Mouse (Mus musculus) retina, postnatal 1 day (tissue): ENCODE measurements around the gene Fli1.

Experiments
- DNase-seq: peaks from one replicate; pipeline ENCODE4 v3.0.0-alpha.2; 2012

Fli1 gene

DNA sequence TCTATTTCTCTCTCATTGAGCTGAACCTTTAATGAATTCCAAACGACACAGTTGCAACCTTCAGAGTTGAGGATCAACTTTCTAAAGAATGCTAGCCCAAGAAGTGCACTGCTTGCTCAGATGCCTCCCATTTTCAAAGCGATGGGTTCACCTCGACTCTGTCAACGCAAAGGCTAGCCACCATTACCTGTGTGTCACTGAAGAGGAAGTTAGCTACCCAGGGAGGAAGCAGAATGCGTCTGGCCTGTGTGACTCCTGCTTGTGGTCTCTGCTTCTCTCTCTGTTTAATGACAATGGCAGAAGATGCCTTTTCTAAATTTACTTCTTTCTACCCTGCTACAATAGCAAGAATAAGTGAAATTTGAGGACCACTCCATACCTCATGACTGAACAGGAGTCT lies 42.6 kb downstream of the Fli1 start:
- DNase-seq: no peak

DNA sequence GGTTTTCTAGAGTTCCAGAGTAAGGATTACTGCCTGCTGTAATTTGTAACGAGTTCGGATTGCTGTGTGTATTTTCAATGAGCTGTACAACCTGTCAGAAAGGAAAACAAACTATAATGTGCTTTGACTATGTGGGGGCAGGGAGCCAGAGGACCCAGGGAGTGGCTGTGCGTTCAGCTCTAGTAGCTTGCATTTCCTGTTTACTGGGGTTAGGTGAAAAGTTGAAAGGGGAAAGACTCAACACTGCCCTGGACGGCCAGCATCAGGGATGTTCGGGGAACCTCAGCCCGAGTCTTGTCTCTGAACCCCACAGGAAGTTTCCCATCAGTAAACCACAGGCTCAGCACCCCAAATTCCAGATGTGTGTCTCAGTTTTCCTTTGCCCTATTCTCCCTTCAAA lies 43.2 kb downstream of the Fli1 start:
- no peak for DNase-seq

DNA sequence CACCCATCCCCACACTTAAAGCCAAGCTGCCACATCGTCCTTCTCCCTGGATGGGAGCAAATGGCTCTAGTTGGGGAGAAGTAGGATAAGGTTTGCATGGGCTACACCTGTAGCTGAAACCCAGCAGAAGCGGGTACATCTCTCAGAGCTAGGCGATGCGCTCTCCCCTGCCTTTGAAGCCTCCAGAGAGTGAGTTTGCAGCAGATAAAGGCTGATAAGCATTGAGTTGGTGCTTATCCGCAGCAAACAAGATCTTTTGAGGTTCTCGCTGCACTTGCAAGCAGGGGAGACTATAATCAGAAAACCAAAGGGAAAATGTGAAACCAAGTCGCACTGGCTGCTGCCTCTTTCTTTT lies 47.0 kb downstream of the Fli1 start:
- DNase-seq: no peak

DNA sequence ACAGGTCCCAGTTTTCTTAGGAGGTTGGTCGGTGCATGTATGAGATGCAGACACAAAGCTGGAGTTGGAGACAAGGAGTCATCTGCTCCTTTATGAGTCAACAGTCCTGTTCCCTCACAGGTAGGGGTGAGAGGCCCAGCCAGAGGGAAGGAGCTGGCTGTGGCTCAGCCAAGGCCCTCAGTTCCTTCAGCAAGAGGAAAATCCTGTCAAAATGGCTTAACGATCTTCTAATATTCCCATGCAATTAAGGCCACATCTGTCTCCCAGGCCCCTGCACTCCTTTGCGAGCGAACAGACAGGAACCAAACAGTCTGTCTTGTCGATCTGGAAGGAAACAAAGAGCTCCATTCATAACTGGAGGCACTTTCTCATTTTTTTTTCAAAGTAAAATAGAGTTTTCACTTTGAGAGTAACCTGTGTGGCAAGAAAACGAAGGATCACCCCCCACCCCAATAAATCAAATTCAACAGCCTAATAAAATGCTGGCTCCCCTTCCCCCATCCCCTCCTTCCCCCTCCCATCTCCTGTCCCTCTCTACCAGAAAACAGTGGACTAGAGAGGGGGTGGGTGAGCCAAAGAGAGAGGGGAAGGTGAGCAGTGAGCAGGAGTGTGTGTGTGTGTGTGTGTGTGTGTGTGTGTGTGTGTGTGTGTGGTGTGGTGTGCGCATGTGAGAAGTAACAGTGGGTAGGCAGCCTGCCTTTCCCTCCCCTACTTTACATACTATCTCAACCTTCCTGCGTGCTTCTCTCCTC lies 47.6 kb downstream of the Fli1 start:
- peak; percentile 59 for DNase-seq

DNA sequence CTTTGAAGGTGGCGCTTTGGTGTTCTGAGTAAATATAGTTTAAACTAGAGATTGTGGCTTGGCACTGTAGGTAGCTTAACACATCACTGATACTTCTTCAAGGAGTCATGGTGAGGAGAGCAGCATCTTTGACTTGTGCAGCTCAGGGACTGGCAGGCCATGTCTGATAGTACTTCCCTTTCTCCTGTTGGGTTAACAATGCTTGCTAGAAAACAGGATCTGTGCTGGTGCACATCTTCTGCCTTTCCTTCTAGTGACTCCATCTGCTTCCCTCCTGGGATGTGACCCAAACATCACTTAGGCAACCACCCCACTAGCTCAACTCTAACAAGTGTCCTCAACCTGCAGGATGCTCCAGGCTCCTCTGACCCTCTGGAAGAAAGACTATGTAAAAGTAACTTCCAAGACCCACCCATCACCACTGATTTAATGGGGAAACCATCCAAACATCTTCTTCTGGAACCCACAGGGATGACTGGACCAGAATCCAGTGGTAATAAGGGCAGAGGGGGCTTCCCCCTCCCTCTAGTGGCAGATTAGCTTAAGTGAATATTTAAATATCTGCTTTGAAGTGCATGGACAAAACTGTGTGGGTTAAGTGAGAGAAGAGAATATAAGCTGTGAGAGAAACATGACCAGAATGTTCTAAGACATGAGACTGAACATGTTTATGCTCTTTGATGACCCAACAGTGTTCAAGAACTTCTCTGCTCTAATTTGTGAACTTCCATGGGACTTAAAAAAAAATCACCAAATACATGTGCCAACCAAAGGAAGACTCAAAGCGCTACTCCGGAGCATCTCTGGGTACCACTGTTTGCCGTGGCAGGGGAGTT lies 48.9 kb downstream of the Fli1 start:
- no peak for DNase-seq

DNA sequence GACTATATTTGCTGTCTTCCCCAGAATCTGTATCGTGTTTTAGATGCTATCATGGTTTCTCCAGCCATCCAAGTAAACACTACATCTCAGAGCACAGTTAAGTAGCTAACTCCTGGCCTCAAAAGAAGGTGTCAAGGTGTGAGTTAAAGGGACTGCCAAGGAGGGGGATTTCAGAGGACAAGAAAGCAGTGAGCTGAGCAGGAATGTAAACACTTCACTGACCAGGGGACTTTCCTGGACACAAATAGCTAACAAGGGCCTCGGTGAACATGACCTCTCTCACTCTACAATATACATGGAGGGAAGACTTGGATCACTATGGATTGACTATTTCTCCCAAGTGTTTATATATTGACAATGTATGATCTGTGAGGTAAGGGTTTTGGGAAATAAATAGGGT lies 49.9 kb downstream of the Fli1 start:
- DNase-seq: no peak

DNA sequence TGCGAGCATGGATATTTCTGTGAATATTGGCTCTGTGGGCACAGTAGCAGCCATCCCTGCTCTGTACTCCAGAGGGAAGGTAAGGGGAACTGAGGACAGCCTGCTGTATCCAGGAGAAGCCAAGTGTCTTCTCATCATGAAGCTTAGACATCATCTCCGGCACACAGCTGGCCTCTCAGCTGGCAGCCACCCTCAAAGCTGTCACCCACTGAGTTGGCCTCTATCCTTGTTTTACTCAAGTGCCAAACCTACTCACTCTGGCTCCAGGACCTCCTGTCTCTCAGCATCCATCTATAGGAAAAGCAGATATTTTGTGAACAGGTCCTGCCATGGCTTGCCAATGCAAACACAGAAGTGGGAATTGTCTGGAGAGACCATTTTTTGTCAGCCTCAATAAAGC lies 51.2 kb downstream of the Fli1 start:
- no peak for DNase-seq

DNA sequence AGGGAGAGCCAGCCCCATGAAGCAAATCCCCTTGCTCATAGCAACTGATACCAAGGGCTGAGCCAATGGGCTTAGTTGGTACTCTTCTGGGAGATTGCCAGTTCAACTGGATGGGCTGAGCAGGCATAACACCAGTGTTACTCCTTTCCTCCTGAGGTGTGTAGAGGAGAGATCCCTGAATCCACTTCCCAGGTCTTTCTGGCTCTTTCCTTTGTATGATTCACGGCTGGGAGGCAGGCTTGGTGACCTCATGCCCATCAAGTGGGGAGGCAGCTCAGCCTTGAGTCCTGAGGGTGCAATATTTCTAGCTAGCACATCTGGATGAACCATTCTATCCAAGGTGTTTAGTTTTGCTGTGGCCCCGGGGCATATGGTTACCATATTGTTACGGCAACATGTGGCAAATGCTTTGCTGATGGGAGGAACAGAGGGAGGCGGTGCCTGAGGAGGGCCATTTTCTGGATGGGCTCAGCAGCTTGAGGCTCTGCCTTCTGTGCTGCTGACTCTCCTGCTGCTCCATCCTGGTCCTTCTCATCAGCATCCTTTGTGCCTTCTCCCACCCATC lies 52.8 kb downstream of the Fli1 start:
- DNase-seq: no peak

DNA sequence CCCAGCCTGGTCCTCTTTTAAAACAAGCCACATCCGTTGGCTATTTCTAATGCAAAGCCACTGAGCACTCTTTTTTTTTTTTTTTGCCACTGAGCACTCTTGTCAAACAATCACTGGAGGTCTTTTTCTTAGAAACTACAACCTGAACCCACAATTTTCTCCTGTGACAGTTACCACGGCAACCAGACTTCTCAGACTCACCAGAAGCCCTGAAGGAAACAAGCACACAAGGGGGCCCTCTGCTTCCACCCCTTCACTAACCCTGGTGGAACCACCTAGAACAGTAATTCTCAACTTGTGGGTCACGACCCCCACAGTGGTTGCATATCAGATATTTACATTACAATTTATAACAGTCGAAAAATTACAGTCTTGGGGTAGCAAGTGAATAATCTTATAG lies 53.3 kb downstream of the Fli1 start:
- DNase-seq: no peak

DNA sequence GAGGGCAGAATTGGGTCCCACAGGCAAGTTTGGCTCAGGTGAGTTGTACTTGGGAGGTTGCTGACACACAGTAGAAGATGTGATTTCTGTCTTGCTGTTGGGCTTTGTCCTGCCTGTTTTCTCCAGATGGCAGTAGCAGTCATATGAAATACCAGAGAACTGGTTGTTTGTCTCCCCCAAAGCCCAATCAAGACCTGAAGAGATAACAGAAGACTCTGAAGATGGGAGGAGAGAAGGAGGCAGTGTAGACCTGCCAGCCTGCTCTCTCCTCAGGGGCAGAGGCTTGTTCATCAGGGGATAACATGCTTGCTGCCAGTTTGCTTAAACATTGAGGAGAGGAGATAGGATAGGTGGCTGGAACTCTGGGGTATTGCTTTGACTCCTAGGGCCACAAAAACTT lies 54.0 kb downstream of the Fli1 start:
- DNase-seq: no peak

DNA sequence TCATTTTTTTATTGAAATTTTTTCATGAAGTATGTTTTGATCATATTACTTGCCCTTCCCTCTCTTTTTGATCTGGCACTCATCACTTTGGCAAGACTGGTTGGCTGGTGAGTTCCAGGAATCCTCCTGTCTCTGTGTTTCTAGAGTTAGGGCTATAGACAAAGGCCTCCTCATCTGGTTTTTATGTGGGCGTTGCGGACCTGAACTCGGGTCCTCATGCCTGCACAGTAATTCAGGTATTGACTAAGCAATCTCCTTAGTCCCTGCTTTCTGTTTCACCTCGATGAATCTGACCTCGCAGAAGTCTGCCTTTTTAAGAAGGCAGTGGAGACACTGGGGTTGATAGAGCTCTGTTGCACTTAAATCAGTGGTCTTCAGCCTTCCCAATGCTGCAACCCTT lies 54.8 kb downstream of the Fli1 start:
- DNase-seq: no peak

DNA sequence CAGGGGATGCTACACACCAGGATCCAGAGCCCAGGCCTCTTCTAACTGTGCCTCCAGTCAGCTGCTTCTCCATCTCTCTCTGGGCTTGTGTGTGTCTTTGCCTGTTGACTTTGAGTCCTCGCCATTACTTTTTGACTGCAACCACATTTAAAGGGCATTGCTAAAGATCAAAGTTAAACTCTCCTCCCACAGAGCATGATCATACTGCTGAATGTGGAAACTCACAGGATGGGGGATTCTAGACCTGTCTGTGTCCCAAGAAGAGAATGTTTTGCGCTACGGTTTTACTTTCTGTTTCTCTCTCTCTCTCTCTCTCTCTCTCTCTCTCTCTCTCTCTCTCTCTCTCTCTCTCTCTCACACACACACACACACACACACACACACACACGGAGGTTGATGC lies 55.3 kb downstream of the Fli1 start:
- DNase-seq: no peak

DNA sequence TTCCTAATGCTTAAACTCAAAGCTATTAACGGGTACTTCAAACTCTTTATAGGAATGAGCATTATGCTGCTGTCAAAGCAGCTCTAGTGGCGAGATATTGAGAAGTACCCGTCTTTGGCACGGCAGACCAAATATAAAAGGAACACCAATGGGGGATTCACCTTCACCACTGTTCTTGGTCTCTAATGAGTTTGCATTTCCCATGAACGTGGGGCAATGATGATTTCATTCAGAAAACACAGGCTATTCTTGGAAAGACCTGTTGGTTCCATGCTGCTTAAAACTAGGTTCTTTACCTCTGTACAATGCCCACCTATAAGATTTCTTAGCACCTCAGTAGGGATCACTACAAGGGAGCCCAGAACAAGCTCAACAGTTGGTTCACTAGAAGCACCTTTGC lies 62.2 kb downstream of the Fli1 start:
- no peak for DNase-seq

DNA sequence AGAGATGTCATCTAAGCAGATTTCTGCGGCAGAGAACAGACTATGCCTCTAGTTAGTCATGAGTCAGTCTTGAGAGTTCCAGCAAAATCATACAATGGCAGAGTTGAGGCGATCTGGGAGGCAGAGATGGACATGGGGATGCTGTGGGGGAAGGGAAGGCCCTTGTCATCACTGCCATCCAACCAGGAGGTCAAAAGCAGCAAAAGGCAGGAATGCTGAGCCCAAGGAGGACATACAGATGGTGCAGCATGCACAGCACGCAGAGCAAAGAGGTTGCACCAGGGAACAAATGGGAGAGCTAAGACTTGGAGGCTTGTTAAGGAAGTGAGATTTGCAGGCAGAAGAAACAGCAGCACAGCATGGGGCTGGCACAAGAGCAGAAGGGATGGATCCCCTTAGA lies 63.9 kb downstream of the Fli1 start:
- DNase-seq: no peak

DNA sequence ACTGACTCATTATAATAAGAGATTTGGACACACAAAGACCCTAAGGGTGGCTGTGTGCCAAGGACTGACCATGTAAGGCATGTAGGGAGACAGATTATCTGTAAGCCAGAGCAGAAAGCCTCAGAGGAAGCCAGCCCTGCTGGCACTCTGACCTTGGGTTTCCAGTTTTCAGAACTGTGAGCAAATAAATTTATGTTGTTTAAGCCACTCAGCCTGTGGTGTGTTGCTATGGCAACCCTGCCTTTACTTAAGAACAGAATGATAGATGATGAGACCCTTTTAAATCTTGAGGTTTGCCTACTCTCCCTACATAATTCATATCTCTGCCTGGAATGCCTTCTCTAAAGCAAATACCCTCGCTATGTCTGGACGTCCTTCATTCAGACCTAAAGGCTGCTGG lies 64.6 kb downstream of the Fli1 start:
- DNase-seq: peak; percentile 46

DNA sequence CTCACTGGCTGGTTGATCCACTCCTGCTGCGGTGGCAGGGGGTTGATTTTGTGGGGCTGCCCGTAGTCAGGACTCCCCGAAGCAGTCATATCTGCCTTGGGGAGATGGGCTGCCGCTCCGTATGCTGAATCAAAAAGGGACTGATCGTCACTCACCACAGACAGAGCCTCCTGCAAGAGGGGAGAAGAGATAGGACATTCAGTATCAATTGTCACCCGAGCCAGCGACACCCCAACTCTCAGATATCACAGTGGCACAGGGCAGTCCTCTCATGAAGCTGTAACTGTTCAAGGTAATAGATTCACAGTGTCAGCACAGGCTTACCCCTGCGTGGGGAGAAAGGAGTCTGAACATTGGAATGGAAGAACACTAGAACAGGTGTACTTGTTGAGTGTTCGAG lies 66.1 kb downstream of the Fli1 start:
- no peak for DNase-seq

DNA sequence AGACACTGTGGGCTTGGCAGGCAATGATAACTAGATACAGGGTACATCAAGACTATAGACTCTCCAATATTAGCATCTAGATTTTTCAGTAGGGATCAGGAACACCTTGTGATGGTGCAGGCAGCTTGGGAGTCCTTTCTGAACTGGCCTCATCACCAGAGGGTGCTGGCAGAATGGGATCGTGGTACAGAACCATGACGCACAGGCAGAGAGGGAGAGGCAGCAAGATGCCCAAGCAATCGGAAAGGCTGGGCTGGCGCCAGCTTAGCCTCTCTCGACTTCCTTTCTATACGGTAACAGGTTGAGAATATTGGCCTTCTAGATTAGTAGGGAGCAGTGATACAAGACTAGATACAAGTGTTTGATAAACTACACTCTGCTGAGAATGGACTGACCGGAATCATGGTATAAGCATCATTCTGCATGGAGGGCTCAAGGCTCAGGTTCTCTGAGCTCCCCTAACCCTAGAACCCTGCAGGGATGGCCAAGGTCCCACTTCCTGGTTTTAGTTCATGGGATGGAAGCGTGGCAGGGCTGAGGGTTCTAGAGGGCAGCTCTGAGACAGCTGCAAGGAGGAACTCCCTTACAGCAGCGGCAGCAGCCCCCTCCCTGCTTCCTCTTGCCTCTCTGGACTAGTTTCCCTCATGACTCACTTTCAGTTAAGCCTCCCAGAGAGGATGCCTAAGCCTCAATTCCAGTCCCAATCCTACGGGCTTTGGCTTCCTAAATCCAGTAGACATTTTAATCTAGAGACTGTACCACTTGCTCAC lies 67.9 kb downstream of the Fli1 start:
- DNase-seq: no peak

DNA sequence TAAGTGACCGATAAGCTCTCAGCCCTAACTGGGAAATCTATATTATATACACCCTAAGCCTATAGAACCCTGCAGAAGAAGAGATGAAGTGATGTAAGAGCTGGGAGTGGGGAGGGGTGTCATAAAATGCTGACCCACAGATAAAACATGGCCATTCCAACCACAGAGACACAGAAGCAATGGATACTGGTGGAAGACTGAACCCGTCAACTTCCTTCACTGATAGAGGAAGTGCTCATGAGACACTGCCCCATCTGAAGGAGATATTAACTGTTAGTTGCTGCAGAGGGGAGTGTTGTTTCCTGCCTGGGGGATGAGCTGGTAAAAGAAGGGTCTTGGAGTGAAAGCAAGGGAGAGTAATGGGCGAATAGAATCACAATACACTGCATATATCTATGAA lies 70.3 kb downstream of the Fli1 start:
- DNase-seq: no peak

DNA sequence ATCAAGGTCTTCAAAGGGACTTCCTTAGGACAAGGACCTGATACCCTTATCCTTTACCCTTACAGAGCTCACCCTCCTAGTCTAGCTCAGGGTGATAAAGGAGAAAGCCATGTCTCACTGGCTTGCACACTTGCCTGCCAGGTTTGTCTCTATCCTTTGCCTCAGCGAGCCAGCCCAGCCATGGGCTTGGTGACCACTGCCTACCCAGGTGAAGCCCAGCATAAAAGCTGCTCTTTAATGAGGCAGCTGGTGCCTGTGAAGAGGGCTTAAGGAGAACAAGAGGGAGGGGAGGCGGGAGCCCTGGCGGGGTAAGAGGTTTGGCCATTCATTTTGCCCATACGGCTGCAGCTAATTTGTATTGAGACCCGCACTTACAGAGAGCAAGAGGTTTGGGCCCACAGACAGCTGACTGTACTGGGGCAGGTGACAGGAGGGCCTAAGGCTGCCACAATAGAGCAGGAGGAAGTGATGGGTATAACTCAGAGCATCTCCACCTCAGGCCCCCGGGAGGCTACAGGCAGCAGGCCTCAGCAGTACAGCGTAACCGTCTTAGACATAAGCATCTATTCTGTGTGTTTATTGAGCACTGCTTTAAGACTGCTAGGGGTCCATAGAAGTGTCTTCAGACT lies 73.4 kb downstream of the Fli1 start:
- peak; percentile 19 for DNase-seq

DNA sequence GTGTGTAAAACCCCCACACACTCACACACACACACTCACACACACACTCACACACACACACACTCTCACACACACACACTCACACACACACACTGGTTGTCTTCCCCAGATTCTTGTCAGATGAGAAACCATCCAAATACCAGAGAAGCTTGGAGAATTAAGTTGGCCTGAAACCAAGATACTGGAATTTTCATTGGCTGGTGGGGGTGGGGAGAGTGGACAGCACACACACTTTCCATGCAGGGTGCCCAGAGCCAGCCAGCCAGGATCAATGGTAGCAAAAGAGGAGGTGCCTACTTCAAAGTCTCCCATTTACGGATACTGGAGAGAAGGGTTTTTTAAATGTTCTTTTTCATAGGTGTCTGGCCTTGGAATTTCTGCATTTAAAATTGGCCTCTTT lies 74.3 kb downstream of the Fli1 start:
- no peak for DNase-seq

DNA sequence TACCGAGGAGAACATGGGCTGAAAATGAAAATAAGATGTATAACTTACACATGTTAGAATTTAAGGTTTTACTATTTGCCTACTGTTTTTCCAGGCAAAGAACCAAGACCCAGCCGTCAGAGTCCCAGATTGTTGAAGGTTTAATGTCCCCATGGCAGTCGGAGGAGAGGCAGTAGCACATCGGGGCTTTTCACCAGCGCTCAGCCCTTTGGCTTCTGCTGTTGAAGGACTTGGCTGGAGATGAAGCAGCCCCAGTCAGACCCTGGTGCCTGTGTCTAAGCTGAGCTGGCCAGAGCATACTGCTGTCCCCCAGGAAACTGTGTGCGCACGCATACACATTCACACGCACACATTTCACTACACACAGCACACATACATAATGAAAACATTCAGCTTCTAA lies 75.2 kb downstream of the Fli1 start:
- DNase-seq: no peak

DNA sequence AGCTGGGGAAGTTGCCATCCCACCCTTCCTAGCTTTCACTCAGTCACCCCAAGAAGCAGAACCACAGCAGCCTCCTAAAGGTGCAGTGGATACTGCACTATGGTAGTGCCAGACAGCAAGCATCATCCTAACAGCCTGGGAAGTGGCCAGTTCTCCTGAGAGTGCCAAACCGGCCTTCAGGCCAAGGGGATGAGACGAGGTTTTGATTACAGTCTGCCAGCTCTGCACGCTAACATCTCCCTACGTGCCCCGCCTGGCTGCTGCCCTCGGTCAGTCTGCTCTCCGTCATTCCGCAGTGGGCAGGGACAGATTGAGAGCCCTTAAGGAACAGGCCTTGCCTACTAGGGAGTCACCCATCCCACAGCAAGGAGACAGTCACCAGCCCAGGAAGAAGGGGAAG lies 75.8 kb downstream of the Fli1 start:
- DNase-seq: no peak

DNA sequence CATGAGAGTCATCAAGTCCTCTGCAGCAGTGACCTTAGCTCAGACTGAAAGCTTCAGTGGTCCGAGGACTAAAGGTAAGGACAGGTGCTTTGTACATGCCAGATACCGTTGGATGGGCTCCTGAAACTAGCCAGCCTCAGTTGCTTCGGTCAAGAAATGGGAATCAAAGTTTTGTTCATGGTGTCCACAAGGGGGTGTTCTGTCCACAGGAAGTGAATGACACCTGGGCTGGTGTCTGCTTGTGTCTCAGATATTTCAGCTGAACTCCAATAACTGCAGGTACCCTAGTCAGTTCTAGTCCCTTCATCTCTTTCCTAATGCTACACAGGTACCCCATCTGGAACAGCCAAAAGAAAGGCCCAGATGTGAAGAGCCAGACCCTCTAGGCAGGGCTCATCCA lies 86.0 kb downstream of the Fli1 start:
- DNase-seq: no peak
